Mouse (Mus musculus) liver, embryonic 15.5 days (tissue): ENCODE data around the gene Allc. TPM values are rescaled to one million over a fixed set of nuclear protein-coding genes. Genes with fewer than 3 reads are reported as not detected.

Source experiments
- ATAC-seq: fragments of 200-750 bp; cut with Nextera tagmentation; 2 replicates; pipeline ENCODE4 v1.8.0; 2017; ENCODE audit warnings: moderate number of reproducible peaks, mild to moderate bottlenecking, moderate library complexity; ENCODE audit not compliant: insufficient read depth
- H3K27ac ChIP-seq: fragments of 300-500 bp; sonication (generic); replicated peaks from 2 replicates; pipeline ENCODE4 v1.5.1; 2015; ENCODE audit warnings: mild to moderate bottlenecking, inconsistent platforms
- H3K27me3 ChIP-seq: fragments of 300-500 bp; sonication (generic); 2 replicates; pipeline ENCODE4 v1.6.1; 2015; ENCODE audit warnings: mild to moderate bottlenecking, inconsistent platforms
- H3K36me3 ChIP-seq: fragments of 300-500 bp; sonication (generic); replicated peaks from 2 replicates; pipeline ENCODE4 v1.6.1; 2015; ENCODE audit warnings: moderate library complexity, mild to moderate bottlenecking, inconsistent platforms
- H3K4me1 ChIP-seq: fragments of 300-500 bp; sonication (generic); replicated peaks from 2 replicates; pipeline ENCODE4 v1.6.1; 2015; ENCODE audit warnings: inconsistent platforms
- H3K4me2 ChIP-seq: fragments of 300-500 bp; sonication (generic); 2 replicates; pipeline ENCODE4 v1.6.1; 2015; ENCODE audit warnings: moderate library complexity, mild to moderate bottlenecking, inconsistent platforms
- H3K4me3 ChIP-seq: fragments of 300-500 bp; sonication (generic); replicated peaks from 2 replicates; pipeline ENCODE4 v1.5.1; 2015; ENCODE audit warnings: mild to moderate bottlenecking, inconsistent platforms
- H3K9ac ChIP-seq: fragments of 300-500 bp; sonication (generic); 2 replicates; pipeline ENCODE4 v1.6.1; 2015; ENCODE audit warnings: moderate library complexity, mild to moderate bottlenecking, inconsistent platforms
- H3K9me3 ChIP-seq: fragments of 300-500 bp; sonication (generic); replicated peaks from 2 replicates; pipeline ENCODE4 v1.6.1; 2016; ENCODE audit warnings: inconsistent platforms
- WGBS: fragments of 180-500 bp; shearing (Covaris S2); methylation state at CpG from one replicate; pipeline ENCODE4 v1.1.7; 2015; ENCODE audit warnings: mixed read lengths; ENCODE audit not compliant: insufficient replicate concordance; 5-methylcytosine and 5-hydroxymethylcytosine counted together
- polyA plus RNA-seq: library from polyadenylated mRNA; unstranded; fragments of >200 nt; fragmentation: Nextera tagmentation; extraction: Ambion mirVana; gene quantifications from 2 replicates; pipeline ENCODE4 v1.2.1, GENCODE M21; 2015

Gene Allc
- polyA plus RNA-seq, 1 experiment from 2014 or later = not detected

- H3K4me3 ChIP-seq = no peak overlapping the region
- no peaks in the 10 kb centered on the region for H3K9me3 ChIP-seq
- no peaks in the 10 kb centered on the region for H3K4me1 ChIP-seq
- H3K36me3 ChIP-seq = no peaks in the 10 kb centered on the region
- no peaks in the 10 kb centered on the region for H3K27me3 ChIP-seq
- WGBS = 26% methylated on average over 4 of the region's 4 CpGs
- no peak for ATAC-seq
- no peak overlapping the region for H3K27ac ChIP-seq
- no peak overlapping the region for H3K4me2 ChIP-seq
- no peak overlapping the region for H3K9ac ChIP-seq
Measured at GRCm38 (mm10) chr12:28579132-28579531, 3.2 kb downstream of the Allc start.

DNA sequence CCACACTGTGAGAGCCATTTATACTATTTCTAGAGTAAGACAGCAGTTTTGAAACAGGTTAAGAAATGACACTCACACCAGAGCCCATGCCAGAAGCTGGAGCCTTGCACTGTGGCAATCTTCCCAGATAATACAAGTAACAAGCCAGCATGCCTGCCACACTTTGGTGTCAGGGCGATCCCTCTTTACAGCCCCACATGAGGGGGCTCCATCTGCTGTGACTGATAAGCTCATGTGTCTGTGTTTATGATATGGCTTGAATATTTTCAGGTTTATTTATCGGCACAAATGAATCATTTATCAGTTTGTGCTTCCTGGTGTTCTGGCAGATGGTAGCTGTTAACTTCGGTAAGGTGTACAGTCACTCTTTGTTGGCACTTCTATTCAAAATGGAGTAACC is 4.2 kb downstream of the Allc start:
- WGBS = 33% methylated on average over 3 of the region's 3 CpGs
- Histone ChIP-seq H3K4me2 (no peak overlapping the region), H3K4me1 (no peaks in the 10 kb centered on the region), H3K27me3 (no peaks in the 10 kb centered on the region), H3K27ac (no peak overlapping the region), H3K9me3 (no peaks in the 10 kb centered on the region), H3K9ac (no peak overlapping the region), H3K4me3 (no peak overlapping the region), H3K36me3 (no peaks in the 10 kb centered on the region)
- ATAC-seq = no peak

- Histone ChIP-seq H3K4me3 (no peak overlapping the region), H3K9me3 (no peaks in the 10 kb centered on the region), H3K4me1 (no peaks in the 10 kb centered on the region), H3K9ac (no peak overlapping the region), H3K27ac (no peak overlapping the region), H3K27me3 (no peaks in the 10 kb centered on the region), H3K4me2 (no peak overlapping the region), H3K36me3 (no peaks in the 10 kb centered on the region)
- WGBS = 45% methylated on average over 6 of the region's 6 CpGs
- ATAC-seq = no peak
Measured at GRCm38 (mm10) chr12:28575366-28576070, 6.8 kb downstream of the Allc start.

- H3K4me2 ChIP-seq = no peak overlapping the region
- WGBS = 75% methylated on average over 2 of the region's 2 CpGs
- no peaks in the 10 kb centered on the region for H3K4me1 ChIP-seq
- no peak for ATAC-seq
- no peak overlapping the region for H3K4me3 ChIP-seq
- H3K27me3 ChIP-seq = no peaks in the 10 kb centered on the region
- H3K27ac ChIP-seq = no peak overlapping the region
- no peaks in the 10 kb centered on the region for H3K36me3 ChIP-seq
- no peak overlapping the region for H3K9ac ChIP-seq
- H3K9me3 ChIP-seq = no peaks in the 10 kb centered on the region
Measured at GRCm38 (mm10) chr12:28572241-28572640, 10.1 kb downstream of the Allc start.

DNA sequence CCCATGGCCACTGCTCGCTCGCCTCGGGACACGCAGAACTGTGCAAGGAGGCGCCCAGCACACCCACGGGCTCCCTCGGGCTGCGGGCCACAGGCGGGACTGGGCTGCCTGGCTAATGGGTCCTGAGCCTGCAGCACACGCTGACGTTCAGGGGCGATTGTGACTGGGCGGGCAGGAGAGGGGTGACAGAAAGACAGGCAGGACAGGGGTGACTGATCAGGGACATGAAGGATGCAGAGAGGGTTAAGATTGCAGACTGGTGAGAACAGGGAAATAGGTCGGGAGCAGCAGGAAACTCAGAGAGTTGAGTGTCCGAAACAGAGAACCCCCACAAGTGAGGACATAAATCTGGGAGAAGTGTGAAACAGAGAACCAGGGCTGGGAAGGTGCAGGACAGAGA is 30.0 kb downstream of the Allc start, which contains the start of gene Dcdc2c:
TSS of gene Dcdc2c (minus strand) at position 101 of the 400 bp plus-strand sequence.
- no peak within 1 kb of the TSS for H3K4me3 ChIP-seq
- H3K36me3 ChIP-seq = no peaks in the 10 kb centered on the region
- H3K9ac ChIP-seq = no peak within 1 kb of the TSS
- no peak within 1 kb of the TSS for H3K4me2 ChIP-seq
- peaks cover 3% of the 10 kb centered on the region; the same call in 1 of the 2 replicates for H3K27me3 ChIP-seq
- H3K4me1 ChIP-seq = no peaks in the 10 kb centered on the region
- no peak within 1 kb of the TSS for H3K27ac ChIP-seq
- ATAC-seq = no peak
- WGBS = 55% methylated on average over 15 of the region's 15 CpGs
- H3K9me3 ChIP-seq = no peaks in the 10 kb centered on the region

DNA sequence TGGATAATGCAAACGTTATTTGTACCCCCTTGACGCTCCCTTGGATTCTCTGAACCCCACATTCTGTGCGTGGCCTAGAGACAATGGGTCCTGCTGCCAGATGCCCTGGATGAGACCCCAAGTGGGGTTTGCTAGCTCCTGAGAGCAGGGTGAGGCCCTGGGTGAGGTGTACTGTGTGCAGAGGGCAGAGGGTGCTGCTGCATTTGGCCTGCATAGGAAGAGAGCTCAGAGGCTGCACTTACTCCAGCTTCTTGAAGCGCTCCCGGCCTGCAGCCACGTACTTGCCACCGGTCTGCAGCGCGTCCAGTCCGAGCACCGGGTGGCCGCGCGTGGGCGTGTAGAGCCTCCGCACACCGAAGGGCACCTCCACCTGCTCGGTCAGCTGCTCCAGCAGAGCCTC is 30.5 kb downstream of the Allc start:
- Histone ChIP-seq H3K4me2 (no peak overlapping the region), H3K4me1 (no peaks in the 10 kb centered on the region), H3K9ac (no peak overlapping the region), H3K4me3 (no peak overlapping the region), H3K27ac (no peak overlapping the region), H3K36me3 (no peaks in the 10 kb centered on the region), H3K9me3 (no peaks in the 10 kb centered on the region), H3K27me3 (peaks cover 3% of the 10 kb centered on the region; the same call in 1 of the 2 replicates)
- no peak for ATAC-seq
- 63% methylated on average over 18 of the region's 18 CpGs for WGBS

DNA sequence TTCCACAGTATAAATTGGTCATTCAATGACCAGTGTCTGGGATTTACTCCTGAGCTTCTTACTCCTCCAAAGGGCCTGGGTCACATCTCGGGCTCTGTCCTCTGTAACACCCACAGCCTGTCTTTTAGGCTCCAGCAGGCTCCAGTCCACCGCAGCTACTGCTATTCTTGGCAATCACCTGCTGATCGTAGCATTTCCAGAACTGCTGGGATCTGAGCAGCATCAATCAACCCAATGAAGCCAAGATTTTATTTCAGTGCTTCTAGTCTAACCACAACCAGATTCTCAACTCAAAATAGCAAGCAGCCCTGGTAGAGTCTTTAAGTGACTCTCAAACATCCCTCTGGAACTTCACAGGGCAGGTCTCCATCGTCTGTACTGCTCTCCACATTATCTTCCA is 33.4 kb downstream of the Allc start:
- Histone ChIP-seq H3K4me2 (no peak overlapping the region), H3K9me3 (no peaks in the 10 kb centered on the region), H3K4me3 (no peak overlapping the region), H3K27ac (no peak overlapping the region), H3K27me3 (peaks cover 3% of the 10 kb centered on the region; the same call in 1 of the 2 replicates), H3K4me1 (no peaks in the 10 kb centered on the region), H3K36me3 (no peaks in the 10 kb centered on the region), H3K9ac (no peak overlapping the region)
- ATAC-seq = no peak
- WGBS = 49% methylated on average over 4 of the region's 4 CpGs

- Histone ChIP-seq H3K4me1 (no peaks in the 10 kb centered on the region), H3K4me2 (no peak overlapping the region), H3K9me3 (no peaks in the 10 kb centered on the region), H3K27me3 (no peaks in the 10 kb centered on the region), H3K27ac (no peak overlapping the region), H3K36me3 (no peaks in the 10 kb centered on the region), H3K9ac (no peak overlapping the region), H3K4me3 (no peak overlapping the region)
- WGBS = 22% methylated on average over 1 of the region's 1 CpGs
- ATAC-seq = no peak
Measured at GRCm38 (mm10) chr12:28514264-28514775, 68.0 kb downstream of the Allc start.

GRCm38 (mm10) chr12:28509699-28510280 is 72.5 kb downstream of the Allc start:
- WGBS = 41% methylated on average over 5 of the region's 5 CpGs
- Histone ChIP-seq H3K4me3 (no peak overlapping the region), H3K4me2 (no peak overlapping the region), H3K4me1 (no peaks in the 10 kb centered on the region), H3K36me3 (no peaks in the 10 kb centered on the region), H3K27ac (no peak overlapping the region), H3K27me3 (no peaks in the 10 kb centered on the region), H3K9ac (no peak overlapping the region), H3K9me3 (no peaks in the 10 kb centered on the region)
- ATAC-seq = peak; percentile 31; the same call in 1 of the 2 replicates
